ENCODE assay signal across 33 mouse cellular contexts in genomic region chr11:93367740-93368139, GRCm38 (mm10).
"Had no signal": no experiment of that assay in that cellular context is flagged by ENCODE, and none has a peak within 500 bp of the region (broad histone marks: within the 10 kb centered on the region; RNA-seq: fewer than 3 reads in every experiment).

No protein-coding gene starts in this region.

- DNase-seq: heart, postnatal 10 days; heart, postnatal 14 days; heart, postnatal 36 days; heart, postnatal 4 days; kidney, adult 11 months; kidney, adult 18-20 months; kidney, adult 2 months; kidney, adult 8-10 months; kidney, adult 9 months; kidney, postnatal 10 days; kidney, postnatal 14 days; kidney, postnatal 25 days; kidney, postnatal 36 days; kidney, postnatal 4 days; layer of hippocampus, postnatal 36 days had no signal

- ATAC-seq: hindbrain, embryonic 16.5 days; hindbrain, postnatal 0 days; inflammation-experienced regulatory T-cells, adult 6 months; intestine, embryonic 15.5 days; intestine, embryonic 16.5 days; intestine, postnatal 0 days had no signal

- H3K9me3 ChIP-seq: heart, embryonic 10.5 days; heart, embryonic 12.5 days; heart, embryonic 13.5 days; heart, embryonic 15.5 days; hindbrain, embryonic 10.5 days; hindbrain, embryonic 12.5 days; hindbrain, embryonic 13.5 days; hindbrain, embryonic 15.5 days; intestine, embryonic 15.5 days had no signal

- H3K9ac ChIP-seq: heart, embryonic 12.5 days; heart, embryonic 13.5 days; heart, embryonic 15.5 days; hindbrain, embryonic 12.5 days; hindbrain, embryonic 13.5 days; hindbrain, embryonic 14.5 days; hindbrain, embryonic 15.5 days; intestine, embryonic 15.5 days had no signal

- H3K27ac ChIP-seq: heart, embryonic 10.5 days; heart, embryonic 13.5 days; heart, embryonic 15.5 days; hindbrain, embryonic 10.5 days; hindbrain, embryonic 12.5 days; hindbrain, embryonic 13.5 days; hindbrain, embryonic 14.5 days; hindbrain, embryonic 15.5 days; hindbrain, postnatal 0 days; intestine, embryonic 15.5 days; kidney, postnatal 0 days; layer of hippocampus, adult 2 months had no signal

- H3K27me3 ChIP-seq: heart, embryonic 12.5 days; heart, embryonic 13.5 days; heart, embryonic 15.5 days; hindbrain, embryonic 12.5 days; hindbrain, embryonic 13.5 days; hindbrain, embryonic 15.5 days; intestine, embryonic 15.5 days had no signal

- H3K4me3 ChIP-seq: heart, embryonic 10.5 days; heart, embryonic 12.5 days; heart, embryonic 13.5 days; heart, embryonic 15.5 days; hindbrain, embryonic 10.5 days; hindbrain, embryonic 12.5 days; hindbrain, embryonic 13.5 days; hindbrain, embryonic 15.5 days; intestine, embryonic 15.5 days; layer of hippocampus, adult 2 months had no signal

- H3K36me3 ChIP-seq: heart, embryonic 10.5 days; heart, embryonic 12.5 days; heart, embryonic 13.5 days; heart, embryonic 15.5 days; hindbrain, embryonic 10.5 days; hindbrain, embryonic 12.5 days; hindbrain, embryonic 13.5 days; hindbrain, embryonic 15.5 days; intestine, embryonic 15.5 days had no signal

- H3K4me1 ChIP-seq: heart, embryonic 10.5 days; heart, embryonic 12.5 days; heart, embryonic 13.5 days; heart, embryonic 15.5 days; hindbrain, embryonic 10.5 days; hindbrain, embryonic 12.5 days; hindbrain, embryonic 13.5 days; hindbrain, embryonic 15.5 days; intestine, embryonic 15.5 days had no signal

- H3K4me2 ChIP-seq: heart, embryonic 11.5 days; heart, embryonic 12.5 days; heart, embryonic 13.5 days; heart, embryonic 15.5 days; hindbrain, embryonic 12.5 days; hindbrain, embryonic 13.5 days; hindbrain, embryonic 14.5 days; hindbrain, embryonic 15.5 days; intestine, embryonic 15.5 days had no signal
